Mouse (Mus musculus): Measurements from ENCODE around the gene Nfkbiz. TPM values are rescaled to one million over a fixed set of nuclear protein-coding genes. Genes with fewer than 3 reads are reported as not detected.

Nfkbiz gene
- total RNA-seq, 1 experiment from 2014 or later = 8.6 TPM

DNA sequence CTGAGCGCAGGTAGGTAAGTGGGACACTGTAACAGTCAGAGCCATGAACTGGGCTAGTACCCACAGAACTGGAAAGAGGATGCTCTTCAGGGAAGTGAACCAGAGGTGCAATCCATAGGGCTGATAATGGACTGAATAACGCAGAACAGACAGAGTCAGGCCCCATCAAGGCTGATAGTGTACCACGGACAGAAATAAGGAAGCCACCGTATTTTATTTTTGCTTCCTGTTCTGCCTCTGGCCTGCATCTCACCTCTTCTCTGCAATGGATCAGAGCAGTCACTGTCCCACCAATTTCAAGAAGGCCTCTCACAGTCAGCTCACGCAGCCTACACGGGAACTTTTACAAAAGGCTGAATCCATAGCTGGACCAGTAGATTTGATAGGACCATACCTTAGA, 6.7 kb downstream of the Nfkbiz start:
- no peak for DNase-seq

DNA sequence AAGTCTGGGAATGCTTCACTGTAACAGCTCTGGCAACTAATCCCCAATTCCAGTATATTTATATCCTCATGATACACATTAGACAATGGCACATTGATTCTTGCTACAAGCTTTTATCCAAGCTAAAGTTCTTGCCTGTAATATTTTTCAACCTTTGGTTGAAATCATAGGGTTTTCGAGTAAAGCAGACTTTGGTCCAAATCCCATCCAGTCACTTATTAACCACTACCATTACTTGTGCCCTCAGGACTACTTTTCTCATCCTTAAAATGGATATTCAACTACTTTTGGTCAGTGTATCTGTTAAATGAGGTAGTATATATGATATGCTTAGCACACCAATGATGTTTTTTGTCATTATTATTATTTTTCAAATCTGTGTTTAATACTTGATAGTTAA, 7.2 kb downstream of the Nfkbiz start:
- no peak for DNase-seq

DNA sequence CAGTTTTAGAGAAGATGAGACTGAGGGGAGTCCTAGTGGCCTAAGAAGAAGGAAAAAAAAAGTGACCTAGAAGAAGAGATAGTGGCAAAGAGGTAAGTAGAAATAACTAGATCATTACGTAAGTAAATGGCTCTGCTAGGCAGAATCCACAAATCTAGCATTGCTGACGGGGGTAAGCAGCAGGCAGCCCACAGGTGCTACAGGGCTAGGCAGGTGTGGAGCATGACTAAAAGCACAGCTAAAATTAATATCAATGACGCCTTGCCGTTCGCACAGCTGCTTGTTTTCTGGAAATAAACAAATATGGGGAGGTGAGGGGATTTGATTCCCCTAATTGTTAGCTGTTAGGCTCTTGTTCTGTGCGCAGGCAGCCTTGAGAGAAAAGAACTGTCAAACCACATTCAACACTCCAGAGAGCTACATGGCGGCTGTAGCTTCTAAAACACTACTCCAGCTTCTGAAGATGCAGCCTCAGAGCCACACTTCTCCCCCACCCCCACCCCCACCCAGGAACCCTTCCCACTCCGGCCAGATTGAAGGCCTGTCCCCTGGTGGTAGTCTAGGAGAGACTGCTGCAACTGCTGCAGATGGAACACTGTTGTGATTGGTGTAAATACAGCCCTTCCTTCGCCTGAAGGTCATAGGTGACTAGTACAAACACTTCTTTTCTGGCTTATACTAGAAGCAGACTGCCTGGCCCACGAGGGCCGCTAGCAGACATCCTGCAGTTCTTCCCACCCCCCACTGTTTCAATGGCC, 15.1 kb downstream of the Nfkbiz start:
- peak; percentile 42 for DNase-seq

DNA sequence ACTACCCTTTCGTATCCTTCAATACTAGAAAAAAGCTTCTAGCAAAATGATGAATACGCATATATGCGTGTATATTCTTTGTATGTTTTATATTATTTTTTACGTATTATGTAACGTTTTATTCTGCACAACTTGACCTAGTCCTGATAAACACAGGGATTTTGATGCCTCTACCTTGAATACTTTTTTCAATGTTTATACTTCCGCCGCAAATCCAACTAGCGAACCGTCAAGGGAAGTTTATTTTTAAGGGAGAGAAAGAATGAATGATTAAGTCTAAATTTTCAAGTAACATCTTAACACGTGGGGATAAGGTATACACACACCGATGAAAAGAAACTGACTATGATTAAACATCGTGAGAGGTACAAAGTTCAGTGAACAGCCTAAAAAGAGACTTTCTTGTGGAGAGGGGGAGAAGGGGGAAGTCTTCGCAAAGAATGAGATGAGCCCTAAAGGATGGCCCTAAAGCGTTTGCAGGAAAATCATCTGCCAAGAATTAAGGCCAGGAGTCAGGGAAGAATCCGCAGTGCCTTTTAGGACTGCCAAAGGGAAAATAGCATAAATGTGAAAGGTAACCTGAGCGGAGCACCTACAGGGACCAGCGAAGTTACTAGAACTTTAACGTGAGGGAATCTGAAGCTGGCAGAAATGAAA, 15.8 kb downstream of the Nfkbiz start:
- DNase-seq = no peak

DNA sequence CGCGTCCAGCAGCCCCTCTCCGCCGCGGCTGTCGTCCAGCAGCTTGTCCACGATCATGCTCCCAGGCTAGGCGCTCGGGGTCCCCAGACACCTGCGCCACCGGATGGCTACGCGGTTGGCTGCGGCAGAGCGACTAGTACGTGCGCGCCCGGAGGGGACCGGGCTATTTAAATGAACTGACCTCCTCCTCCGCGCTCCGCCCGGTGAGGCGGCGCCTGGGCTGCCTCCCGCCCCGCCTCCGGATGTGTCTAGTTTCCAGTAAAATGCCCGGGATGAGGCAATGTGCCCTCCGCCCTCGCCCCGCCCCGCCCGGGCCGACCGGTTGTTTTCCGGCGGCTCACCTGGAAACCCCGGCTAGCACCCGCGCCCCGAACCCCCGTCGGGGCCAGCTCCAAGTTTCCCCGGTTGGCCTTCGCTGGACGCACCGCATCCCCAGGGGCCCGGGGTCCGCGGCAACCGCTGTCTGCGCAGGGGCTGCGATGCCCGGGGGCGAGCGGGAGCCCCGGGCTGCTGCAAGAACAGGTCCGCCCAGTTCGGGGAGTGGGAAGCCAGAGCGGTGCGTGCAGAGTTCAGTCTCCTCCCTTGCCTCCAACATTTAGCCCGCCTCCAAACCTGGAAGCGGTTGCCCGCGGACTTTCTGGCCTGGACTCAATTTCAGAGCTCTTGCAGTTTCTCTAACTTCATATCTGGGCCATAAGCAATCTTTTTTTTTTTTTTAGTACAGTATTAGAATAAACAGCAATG, 16.5 kb downstream of the Nfkbiz start:
- DNase-seq = peak; percentile 97

DNA sequence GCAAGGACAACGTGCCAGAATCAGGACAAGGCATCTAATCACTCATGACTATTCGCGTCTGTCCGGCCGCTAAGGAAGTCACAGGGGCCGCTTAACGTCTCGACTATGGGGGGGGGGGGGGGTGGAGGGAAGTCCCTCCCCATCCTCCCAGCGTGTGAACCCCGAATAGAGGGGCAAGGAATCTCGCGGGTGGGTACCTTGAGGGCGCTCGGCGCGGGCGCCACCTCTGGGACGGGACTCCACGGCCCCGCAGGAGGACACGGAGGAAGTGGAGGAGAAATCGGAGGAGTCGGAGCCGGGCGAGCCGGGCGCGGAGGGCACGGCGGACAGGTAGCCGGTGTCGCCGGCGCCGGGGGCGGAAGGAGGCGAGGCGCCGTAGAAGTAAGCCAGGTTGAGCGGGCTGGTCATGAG, 17.1 kb downstream of the Nfkbiz start:
- DNase-seq = peak; percentile 56

DNA sequence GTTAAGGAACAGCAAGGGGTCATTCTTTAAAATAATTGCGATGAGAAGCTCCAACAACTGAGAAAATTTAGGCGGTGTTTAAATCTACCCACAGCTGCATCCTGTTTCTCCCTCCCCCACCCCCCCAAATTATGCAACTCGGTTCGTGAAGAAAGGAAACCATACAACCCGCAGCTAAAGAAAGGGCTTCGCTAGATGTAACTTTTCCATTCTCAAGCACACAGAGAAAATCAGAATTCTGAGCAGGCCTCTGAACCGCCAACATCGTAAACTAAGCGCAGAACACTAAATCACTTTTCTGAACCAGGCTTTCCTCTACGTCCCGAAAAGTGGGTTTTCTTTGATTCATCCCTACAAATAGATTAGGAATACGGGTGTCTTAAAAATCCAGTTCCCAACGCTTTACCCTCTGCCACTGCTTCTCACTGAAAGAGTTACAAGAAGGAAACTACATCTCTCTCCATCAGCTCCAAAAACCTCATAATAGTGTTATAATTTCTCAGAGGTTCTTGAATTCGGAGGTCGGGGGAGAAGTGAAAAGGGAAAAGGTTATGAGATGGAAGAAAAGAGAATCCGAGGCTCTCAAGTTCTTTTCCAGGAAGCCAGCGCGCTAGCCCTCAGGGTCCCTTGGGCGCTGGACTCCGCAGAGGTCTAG, 17.7 kb downstream of the Nfkbiz start:
- DNase-seq = no peak

DNA sequence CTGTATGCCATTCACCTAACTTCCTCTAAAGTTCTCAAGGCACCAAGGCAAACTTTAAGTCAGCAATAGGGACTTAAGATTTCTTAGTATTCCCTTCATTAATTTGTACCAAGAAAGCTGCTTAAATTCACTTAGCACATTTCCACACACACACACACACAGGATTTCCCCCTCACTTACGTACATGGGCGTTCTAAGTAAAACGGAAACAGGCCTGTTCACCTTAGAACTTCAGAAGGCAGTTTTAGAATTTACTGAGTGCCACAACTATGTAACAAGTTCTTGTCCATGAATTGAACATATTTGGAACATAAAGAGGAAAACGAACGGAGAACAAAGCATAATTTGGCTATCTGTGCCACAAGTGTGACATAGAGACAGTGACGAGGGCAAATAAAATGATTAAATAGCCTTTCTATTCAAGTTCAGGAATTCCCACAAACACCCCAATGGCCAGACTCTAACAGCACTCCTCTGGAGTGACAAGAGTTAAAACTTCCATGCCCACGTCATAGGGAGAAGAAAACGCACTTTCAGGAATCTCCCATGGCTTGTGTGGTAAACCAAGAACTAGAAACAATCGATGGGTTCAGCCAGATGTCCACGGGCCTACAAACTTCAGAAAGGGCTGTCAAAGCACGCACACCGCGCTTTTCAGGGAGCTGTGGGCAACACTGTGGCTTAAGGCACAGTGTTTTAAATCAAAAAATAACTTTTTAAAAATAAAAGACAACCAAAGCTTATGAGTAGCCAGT, 18.4 kb downstream of the Nfkbiz start:
- DNase-seq = no peak

DNA sequence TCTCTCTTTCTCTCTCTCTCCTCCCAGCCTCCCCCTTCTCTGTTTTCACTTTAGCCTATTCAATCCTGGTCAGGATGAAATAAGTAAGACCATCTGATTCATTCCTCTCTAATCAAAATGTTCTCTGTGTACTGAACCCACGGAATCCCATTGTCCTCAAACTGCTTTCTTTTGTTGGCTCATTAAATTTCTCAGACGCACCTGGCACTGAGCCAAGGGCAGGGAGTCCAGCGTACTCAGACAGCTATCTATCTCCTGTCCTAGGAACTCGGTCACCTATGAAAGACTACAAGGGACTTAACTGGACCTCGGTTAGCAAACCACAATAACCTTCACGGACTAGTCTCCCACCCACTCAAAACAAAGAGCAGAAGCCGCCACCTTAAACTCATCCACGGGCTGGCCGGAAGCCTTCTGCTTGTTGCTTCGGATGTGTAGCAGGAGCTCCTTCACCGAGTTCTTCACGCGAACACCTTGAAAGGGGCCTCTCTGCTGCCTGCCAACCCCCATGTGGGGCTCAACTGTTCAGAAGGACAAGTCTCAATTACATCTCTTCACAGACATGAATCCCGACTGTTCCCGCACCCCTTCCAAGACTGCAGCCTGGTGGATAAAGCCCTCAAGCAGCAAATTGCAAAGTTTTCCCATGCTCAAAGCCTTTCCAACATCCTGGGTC, 19.4 kb downstream of the Nfkbiz start:
- peak; percentile 78 for DNase-seq

DNA sequence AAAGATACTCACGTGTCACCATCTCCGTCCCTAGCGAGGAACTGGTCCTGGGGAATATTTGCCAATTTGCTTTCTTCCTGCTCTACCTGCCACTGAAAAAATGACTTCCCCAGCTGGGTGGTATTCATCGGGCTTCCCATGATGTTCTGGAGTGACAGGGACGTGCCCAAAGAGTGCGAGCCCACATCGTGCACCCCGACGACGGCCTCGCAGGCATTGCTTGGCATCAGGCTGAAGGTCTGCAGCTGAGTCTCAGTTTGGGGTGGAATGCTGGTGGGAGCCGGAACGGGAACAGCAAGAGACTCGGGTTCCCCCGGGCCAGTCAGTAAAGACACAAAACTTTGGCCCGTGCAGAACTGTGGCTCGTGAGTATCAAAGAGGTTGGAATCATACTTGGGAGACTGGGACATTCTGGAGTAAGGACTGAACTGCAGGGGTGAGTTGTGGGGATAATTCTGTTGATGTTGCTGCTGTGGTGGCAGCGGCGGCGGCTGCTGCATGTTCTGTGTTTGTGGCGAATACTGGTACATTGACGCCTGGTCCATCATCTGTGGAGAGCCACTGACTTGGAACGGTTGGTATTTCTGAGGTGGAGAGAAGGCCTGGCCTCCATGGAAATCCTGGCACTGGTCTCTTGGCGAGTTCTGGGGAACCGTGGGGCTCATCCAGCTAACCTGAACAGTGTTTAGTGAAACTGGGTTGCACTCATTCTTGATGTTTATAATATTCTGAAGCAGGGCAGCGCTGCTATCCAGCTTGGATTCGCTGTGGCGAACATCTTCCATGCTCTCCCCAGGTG, 20.8 kb downstream of the Nfkbiz start:
- no peak for DNase-seq

DNA sequence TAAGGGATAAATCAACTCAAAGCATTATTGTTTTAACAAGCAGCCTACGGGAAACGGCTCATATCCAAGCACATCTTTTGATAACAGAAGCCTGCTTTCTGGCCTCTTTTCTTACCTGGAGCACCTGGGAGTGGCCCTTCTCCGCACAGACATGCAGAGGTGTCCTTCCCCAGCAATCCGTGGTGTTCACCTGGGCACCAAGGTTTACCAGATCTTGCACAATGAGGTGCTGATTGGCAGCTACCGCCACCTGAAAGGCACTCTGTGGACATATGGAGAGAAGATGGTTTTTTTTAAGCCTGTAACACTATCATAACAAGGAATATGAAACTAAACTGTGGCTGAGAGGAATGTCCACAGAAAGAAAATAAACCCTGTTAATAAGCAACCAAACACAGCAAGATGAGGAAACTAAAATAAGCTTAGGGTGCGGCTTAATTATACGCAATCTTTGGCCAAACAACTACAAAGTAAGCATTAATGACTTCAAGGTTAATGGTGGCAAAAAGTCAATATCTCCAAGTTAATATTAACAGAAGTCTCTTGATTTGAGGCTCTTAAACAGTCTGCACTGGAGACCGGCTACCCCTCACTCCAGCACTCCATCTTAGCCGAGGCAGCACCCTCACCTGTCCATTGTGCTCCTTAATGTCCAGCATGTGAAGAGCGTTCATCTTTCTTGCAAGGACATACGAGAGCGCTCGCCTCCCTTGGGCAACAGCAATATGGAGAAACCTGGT, 22.3 kb downstream of the Nfkbiz start:
- DNase-seq = no peak

DNA sequence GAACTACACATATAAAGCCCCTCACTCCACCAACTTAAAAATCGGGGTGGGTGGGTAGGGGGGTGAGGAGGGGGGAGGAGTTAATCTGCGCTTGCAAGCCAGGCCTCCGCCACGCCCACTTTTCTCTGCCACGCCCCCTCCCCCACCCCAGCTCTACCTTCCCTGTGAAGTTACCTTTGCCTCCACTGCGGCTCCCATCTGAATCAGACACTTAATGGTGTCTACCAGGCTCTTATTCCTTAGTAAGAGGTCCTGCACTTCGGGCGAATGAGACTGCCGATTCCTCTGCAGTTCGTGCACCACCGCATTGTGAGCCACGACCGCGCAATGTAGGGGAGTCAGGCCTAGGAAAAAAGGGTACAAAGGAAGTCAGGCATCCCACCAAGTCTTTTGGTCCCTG, 23.2 kb downstream of the Nfkbiz start:
- no peak for DNase-seq

DNA sequence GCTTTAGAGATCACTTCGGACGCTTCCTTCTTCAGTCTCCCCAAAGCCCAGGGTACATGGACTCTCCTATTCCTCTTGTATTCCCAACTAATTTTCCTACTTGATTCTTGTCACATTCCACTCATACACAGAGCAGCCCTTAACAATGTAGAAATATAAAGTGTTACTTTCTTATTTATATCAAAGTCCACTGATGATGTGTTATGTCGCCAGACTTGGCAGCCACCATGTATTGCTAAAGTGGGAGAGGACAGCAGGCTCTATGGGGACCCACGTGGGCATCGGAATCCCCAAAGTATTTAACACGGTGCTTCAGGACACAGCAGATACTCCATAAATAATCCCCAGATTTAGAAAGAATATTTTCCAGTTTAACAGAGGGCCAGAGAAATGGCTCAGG, 24.0 kb downstream of the Nfkbiz start:
- no peak for DNase-seq

DNA sequence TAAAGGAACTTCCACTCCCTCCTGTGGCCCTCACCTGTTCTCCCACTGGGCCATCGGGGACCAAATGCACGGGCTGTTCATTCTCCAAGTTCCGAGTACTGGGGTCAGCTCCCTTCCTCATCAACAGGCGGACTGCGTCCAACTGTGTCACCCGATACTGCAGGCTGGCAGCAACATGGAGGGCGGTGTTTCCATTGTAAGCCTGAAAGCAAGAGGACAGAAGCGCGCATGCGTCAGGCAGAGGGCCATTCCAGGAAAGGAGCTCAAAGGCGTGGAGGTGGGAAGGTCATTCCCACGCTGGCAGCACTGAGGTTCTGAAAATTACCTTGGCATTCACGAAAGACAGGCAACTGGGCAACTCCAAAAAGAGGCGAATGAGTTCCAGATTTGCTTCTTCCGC, 24.8 kb downstream of the Nfkbiz start:
- peak; percentile 32 for DNase-seq

DNA sequence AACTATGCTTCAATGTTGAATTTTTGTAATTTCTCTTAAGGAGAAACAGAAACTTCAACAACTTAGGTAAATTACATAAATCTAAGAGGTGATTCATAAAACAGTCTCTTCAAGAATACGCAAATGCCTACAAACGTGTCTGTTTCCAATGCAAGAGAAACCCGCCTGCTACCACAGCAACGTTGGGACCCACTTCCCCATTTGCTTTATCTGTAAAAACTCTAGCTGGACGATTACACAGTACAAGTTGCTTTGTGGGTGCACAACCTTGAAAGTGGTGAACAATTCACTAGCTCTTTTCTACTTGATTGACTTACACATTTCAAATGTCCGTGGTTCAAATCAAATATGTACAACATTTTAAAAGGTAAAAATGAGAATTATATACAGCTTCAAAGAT, 26.9 kb downstream of the Nfkbiz start:
- DNase-seq = no peak

DNA sequence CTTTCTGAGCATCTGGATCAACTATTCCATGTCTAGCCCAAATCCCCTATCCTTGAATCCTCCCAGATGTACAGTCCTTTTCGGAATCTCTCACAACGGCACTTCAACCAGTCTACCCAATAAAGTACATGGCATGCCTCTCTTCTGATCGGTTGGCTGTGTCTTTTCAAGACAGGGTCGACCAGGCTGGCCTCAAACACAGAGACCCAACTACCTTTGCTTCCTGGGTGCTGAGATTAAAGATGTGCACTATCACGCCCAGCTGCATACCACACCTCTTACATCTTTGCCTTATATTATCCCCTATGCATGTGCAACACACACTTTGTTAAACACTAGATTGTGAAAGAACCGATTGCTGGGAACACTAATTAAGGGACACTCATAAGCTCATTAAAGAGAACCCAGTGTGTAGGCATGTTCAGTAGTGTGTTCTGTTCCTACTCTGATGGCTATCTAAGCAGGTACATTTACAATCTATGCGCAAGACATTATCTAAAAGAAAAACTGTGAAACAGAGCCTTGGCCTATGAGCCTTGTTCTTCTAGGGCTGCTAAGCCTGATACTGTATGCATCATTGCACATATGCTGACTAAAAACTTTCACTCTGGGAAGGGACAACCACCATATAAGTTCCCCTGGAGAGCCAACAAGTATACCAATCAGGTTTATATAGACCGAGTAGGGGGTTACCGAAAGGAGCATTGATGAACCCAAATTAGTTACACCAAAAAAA, 28.8 kb downstream of the Nfkbiz start:
- no peak for DNase-seq

DNA sequence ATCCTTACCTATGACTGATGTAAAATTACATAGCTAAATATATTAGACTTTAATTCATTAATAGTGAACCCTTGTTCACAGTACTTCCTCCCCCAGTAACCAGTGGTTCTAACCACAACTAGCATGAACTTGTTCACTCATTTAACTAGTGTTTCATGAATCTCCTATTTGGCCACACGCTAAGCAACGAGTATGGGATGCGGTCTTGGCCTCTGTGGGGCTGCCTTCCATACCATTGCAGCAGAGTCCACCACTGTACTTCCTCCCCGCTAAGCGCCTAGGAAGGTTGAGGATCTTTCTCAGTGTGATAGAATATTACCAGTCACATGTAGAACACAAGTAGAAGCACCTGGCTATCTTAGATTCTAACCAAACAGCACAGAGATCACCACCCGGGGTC, 29.4 kb downstream of the Nfkbiz start:
- no peak for DNase-seq

DNA sequence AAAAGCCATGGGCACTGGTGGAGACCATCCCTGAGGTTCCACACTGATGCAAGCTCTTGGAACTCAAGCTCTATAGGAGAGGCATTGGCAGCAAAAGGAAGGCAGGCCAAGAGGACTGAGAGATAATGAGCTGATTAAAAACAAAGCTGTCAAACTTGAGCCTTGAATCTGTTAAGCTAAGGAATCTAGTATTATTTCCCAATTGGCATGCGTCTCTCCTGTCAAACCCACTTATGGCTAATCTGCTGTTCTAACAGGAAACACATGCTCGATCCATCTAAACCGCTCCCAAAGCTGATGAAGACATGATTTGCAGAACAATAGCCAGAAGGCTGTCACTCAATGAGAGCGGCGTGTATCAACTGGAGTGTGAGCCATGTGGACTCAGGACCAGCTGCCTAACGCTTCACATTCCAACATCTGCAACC, 31.2 kb downstream of the Nfkbiz start:
- no peak for DNase-seq

DNA sequence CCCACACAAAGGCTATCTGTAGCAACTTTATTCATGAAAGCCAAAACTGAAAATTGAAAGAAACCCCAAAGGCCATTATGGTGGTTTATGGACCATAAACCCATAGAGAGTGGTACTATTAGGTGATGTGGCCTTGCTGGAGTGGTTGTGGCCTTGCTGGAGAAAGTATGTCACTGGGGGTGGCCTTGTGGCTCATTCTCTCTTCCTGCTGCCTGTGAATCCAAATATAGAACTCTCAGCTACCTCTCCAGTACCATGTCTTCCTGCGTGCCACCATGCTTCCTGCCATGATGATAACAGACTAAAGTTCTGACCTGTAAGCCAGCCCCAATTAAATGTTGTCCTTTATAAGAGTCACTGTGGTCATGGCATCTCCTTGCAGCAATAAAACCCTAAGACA, 33.9 kb downstream of the Nfkbiz start:
- DNase-seq = no peak

All from adrenal gland, postnatal 14 days (tissue).